Mouse (Mus musculus): Measurements from ENCODE around the gene Gosr2. TPM values are rescaled to one million over a fixed set of nuclear protein-coding genes. Genes with fewer than 3 reads are reported as not detected.

Gene Gosr2
- polyA plus RNA-seq, 1 experiment from 2014 or later = 97.2 TPM

GRCm38 (mm10) chr11:103656520-103656919, 41.2 kb downstream of the Gosr2 start:
- Histone ChIP-seq H3K9me3 (replicated peaks) (no peaks in the 10 kb centered on the region), H3K27ac (no peak overlapping the region), H3K4me3 (no peak overlapping the region), H3K27me3 (peaks cover 47% of the 10 kb centered on the region), H3K9ac (no peak overlapping the region), H3K4me1 (no peaks in the 10 kb centered on the region), H3K4me2 (replicated peaks) (no peak overlapping the region), H3K36me3 (no peaks in the 10 kb centered on the region)
- WGBS = 10% methylated on average over 3 of the region's 3 CpGs
- ATAC-seq (ENCODE audit: low FRiP score) = no peak

- Histone ChIP-seq H3K9me3 (replicated peaks) (no peaks in the 10 kb centered on the region), H3K4me3 (no peak overlapping the region), H3K9ac (no peak overlapping the region), H3K4me2 (replicated peaks) (no peak overlapping the region), H3K4me1 (peaks cover 12% of the 10 kb centered on the region), H3K27ac (no peak overlapping the region), H3K36me3 (no peaks in the 10 kb centered on the region), H3K27me3 (peaks cover 77% of the 10 kb centered on the region)
- 79% methylated on average over 10 of the region's 10 CpGs for WGBS
- no peak for ATAC-seq (ENCODE audit: low FRiP score)
Measured at GRCm38 (mm10) chr11:103653359-103653965, 44.2 kb downstream of the Gosr2 start.

GRCm38 (mm10) chr11:103651426-103651825, 46.3 kb downstream of the Gosr2 start:
- ATAC-seq (ENCODE audit: low FRiP score) = no peak
- Histone ChIP-seq H3K4me1 (peaks cover 12% of the 10 kb centered on the region), H3K9me3 (replicated peaks) (no peaks in the 10 kb centered on the region), H3K27ac (no peak overlapping the region), H3K36me3 (no peaks in the 10 kb centered on the region), H3K9ac (no peak overlapping the region), H3K4me2 (replicated peaks) (no peak overlapping the region), H3K27me3 (peaks cover 92% of the 10 kb centered on the region), H3K4me3 (no peak overlapping the region)
- WGBS = 82% methylated on average over 6 of the region's 6 CpGs

GRCm38 (mm10) chr11:103649983-103650493, 47.7 kb downstream of the Gosr2 start:
- 1% methylated on average over 37 of the region's 37 CpGs for WGBS
- ATAC-seq (ENCODE audit: low FRiP score) = no peak
- H3K36me3 ChIP-seq = no peaks in the 10 kb centered on the region
- H3K9ac ChIP-seq = no peak overlapping the region; the same call in 1 of the 2 replicates
- H3K27me3 ChIP-seq = peaks cover 88% of the 10 kb centered on the region
- peaks cover 12% of the 10 kb centered on the region for H3K4me1 ChIP-seq
- no peaks in the 10 kb centered on the region for H3K9me3 ChIP-seq (replicated peaks)
- peak overlapping the region; percentile 60 for H3K4me2 ChIP-seq (replicated peaks)
- no peak overlapping the region for H3K27ac ChIP-seq
- H3K4me3 ChIP-seq = peak overlapping the region; percentile 35

- H3K27me3 ChIP-seq = peaks cover 84% of the 10 kb centered on the region
- H3K4me3 ChIP-seq = peak within 1 kb of the TSS; percentile 35
- no peak within 1 kb of the TSS for H3K27ac ChIP-seq
- H3K4me1 ChIP-seq = peaks cover 12% of the 10 kb centered on the region
- no peaks in the 10 kb centered on the region for H3K36me3 ChIP-seq
- no peak for ATAC-seq (ENCODE audit: low FRiP score)
- 1% methylated on average over 65 of the region's 71 CpGs for WGBS
- H3K4me2 ChIP-seq (replicated peaks) = peak within 1 kb of the TSS; percentile 60
- peak within 1 kb of the TSS; percentile 8; the same call in 1 of the 2 replicates for H3K9ac ChIP-seq
- no peaks in the 10 kb centered on the region for H3K9me3 ChIP-seq (replicated peaks)
Measured at GRCm38 (mm10) chr11:103649301-103649982, 48.3 kb downstream of the Gosr2 start, which contains the start of gene Rprml. Rprml (plus strand) TSS chr11:103649570.

DNA sequence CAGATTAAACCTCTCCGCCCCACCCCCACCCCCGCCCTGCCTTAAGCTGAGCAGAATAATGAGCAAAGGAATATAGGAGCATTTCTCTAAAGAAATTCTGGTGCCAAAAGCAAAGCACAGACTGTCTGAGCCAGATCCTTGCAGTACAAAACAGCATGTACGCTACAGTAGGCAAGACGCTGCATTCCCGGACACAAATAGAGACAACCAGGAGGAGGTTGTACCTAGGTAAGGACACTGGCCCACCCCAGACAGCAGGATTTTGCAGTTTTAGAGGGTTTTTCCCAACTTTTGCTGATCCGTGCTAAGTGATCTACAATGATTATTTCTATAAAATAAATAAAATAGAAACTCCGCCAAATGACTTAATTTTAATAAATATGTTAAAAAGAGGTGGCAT, 49.0 kb downstream of the Gosr2 start:
- H3K9me3 ChIP-seq (replicated peaks) = no peaks in the 10 kb centered on the region
- peaks cover 12% of the 10 kb centered on the region for H3K4me1 ChIP-seq
- no peaks in the 10 kb centered on the region for H3K36me3 ChIP-seq
- H3K4me2 ChIP-seq (replicated peaks) = no peak overlapping the region
- ATAC-seq (ENCODE audit: low FRiP score) = no peak
- H3K27ac ChIP-seq = no peak overlapping the region
- H3K4me3 ChIP-seq = no peak overlapping the region
- WGBS = 24% methylated on average over 7 of the region's 7 CpGs
- peaks cover 76% of the 10 kb centered on the region for H3K27me3 ChIP-seq
- no peak overlapping the region for H3K9ac ChIP-seq

DNA sequence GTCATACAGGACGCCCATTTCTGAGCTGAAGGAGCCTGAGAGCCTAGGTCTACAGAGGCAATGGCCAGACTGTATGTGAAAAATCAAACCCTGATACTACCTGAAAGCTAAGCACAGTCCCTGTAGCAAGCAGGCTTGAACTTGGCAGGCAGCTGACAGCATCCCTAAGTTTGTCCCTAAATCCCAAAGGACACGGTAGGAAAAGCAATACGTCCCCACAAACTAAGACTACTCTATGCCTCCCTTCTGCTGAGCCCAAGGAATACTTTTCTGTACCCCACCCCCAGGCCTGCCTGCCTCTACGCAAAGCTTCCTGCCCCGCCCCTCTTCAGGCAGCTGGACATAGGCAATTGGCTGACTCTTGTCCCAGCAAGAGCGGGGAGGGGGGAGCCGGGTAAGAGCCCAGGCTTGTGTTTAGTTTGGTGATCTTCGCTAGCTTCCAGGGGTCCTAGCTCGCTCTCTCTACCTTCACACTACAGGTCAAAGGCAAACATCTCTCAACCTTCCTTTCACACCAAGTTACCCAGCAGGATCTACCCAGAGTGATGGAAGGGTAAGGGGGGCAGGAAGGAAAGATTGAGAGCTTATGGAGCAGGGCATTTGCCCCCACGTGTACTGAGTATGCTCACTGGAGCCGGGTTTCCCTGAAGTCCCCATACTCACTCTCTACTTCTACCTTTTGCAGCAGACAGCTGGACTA, 49.6 kb downstream of the Gosr2 start:
- 10% methylated on average over 11 of the region's 11 CpGs for WGBS
- Histone ChIP-seq H3K4me2 (replicated peaks) (no peak overlapping the region), H3K27me3 (peaks cover 70% of the 10 kb centered on the region), H3K36me3 (no peaks in the 10 kb centered on the region), H3K4me1 (peaks cover 12% of the 10 kb centered on the region), H3K9me3 (replicated peaks) (no peaks in the 10 kb centered on the region), H3K27ac (no peak overlapping the region), H3K9ac (no peak overlapping the region), H3K4me3 (no peak overlapping the region)
- ATAC-seq (ENCODE audit: low FRiP score) = no peak

DNA sequence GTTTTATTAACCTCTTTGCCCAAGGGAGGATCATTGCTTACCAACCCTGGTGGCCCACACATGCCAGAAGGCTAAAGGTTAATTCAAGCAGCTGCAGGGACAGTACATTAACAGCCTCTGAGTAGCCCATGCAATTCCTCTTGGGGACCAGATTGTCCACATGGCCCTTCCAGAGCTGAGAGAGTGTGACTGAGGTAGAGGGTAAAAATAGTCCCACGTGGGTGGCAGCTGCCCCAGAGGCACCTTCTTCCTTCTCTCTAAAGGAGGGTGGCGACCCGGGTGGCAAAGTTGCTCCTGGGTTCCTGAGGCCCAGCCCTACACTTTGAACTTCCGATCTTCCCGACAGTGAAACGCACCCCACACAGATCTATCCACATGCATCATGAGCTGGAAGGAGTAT, 51.4 kb downstream of the Gosr2 start:
- H3K4me3 ChIP-seq = no peak overlapping the region
- no peak overlapping the region for H3K9ac ChIP-seq
- peaks cover 12% of the 10 kb centered on the region for H3K4me1 ChIP-seq
- H3K27me3 ChIP-seq = peaks cover 52% of the 10 kb centered on the region
- H3K9me3 ChIP-seq (replicated peaks) = no peaks in the 10 kb centered on the region
- WGBS = 82% methylated on average over 6 of the region's 6 CpGs
- no peaks in the 10 kb centered on the region for H3K36me3 ChIP-seq
- no peak for ATAC-seq (ENCODE audit: low FRiP score)
- no peak overlapping the region for H3K4me2 ChIP-seq (replicated peaks)
- no peak overlapping the region for H3K27ac ChIP-seq

GRCm38 (mm10) chr11:103645731-103646130, 52.0 kb downstream of the Gosr2 start:
- H3K27me3 ChIP-seq = peaks cover 49% of the 10 kb centered on the region
- no peak overlapping the region for H3K4me2 ChIP-seq (replicated peaks)
- WGBS = 75% methylated on average over 8 of the region's 8 CpGs
- no peaks in the 10 kb centered on the region for H3K36me3 ChIP-seq
- ATAC-seq (ENCODE audit: low FRiP score) = no peak
- H3K27ac ChIP-seq = no peak overlapping the region
- H3K9me3 ChIP-seq (replicated peaks) = no peaks in the 10 kb centered on the region
- no peak overlapping the region for H3K4me3 ChIP-seq
- peaks cover 12% of the 10 kb centered on the region for H3K4me1 ChIP-seq
- no peak overlapping the region for H3K9ac ChIP-seq

- H3K9ac ChIP-seq = no peak overlapping the region
- no peak overlapping the region for H3K27ac ChIP-seq
- no peak for ATAC-seq (ENCODE audit: low FRiP score)
- no peak overlapping the region for H3K4me2 ChIP-seq (replicated peaks)
- no peaks in the 10 kb centered on the region for H3K36me3 ChIP-seq
- peaks cover 32% of the 10 kb centered on the region for H3K27me3 ChIP-seq
- 79% methylated on average over 9 of the region's 9 CpGs for WGBS
- no peaks in the 10 kb centered on the region for H3K4me1 ChIP-seq
- no peak overlapping the region for H3K4me3 ChIP-seq
- no peaks in the 10 kb centered on the region for H3K9me3 ChIP-seq (replicated peaks)
Measured at GRCm38 (mm10) chr11:103643211-103643610, 54.5 kb downstream of the Gosr2 start.

DNA sequence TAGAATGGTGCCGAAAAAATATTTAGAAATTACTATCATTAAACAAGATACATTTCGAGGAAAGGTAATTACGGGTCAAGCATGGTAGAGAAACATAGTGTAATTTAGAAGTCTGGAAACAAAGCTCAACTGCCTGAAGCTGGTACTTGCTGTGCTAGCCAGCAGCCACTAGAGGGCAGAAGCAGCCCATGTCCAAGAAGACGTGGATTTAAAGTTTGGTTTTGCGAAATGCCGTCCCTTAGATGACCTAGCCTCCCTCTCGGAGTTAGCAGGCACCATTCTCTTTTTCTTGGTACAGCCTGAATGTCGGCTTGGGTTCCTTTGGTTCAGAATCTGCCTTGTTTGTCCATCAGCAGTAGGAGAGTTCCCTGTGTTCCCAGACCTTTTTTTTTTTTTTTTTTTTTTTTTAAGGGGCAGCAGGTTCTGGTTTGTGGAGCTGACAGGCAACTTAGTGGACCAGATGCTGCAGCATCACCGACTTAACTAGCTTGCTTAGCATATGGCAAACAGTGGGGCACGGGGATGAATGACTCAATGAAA, 58.2 kb downstream of the Gosr2 start:
- WGBS = 3% methylated on average over 10 of the region's 10 CpGs
- Histone ChIP-seq H3K36me3 (no peaks in the 10 kb centered on the region), H3K27me3 (peaks cover 10% of the 10 kb centered on the region), H3K9ac (no peak overlapping the region), H3K4me1 (no peaks in the 10 kb centered on the region), H3K9me3 (replicated peaks) (no peaks in the 10 kb centered on the region), H3K27ac (no peak overlapping the region), H3K4me3 (no peak overlapping the region), H3K4me2 (replicated peaks) (peak overlapping the region; percentile 24; the same call in 1 of the 2 replicates)
- ATAC-seq (ENCODE audit: low FRiP score) = no peak

DNA sequence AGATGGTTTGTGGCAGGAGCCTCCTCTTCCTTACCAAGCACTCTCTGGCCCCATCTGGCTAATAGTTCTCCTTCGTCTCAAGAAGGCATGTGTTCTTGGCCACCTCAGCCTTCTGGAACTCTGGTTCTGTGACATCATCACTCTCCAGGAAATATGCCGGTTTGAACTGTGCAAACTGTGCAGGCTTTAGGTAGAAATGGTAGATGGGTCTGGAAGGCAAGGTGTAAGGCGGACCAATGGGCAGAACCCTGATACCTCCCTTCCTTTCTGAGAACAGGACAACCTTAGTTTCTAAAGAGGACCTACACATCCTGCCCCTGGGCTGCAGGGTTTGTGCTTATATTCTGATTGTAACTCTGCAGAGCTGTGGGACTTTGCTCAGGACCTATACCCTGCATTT, 58.9 kb downstream of the Gosr2 start, which contains the start of gene Lyzl6:
TSS of gene Lyzl6 (minus strand) at position 101 of the 400 bp plus-strand sequence.
- Histone ChIP-seq H3K9ac (no peak within 1 kb of the TSS), H3K27ac (no peak within 1 kb of the TSS), H3K4me1 (no peaks in the 10 kb centered on the region), H3K27me3 (peaks cover 10% of the 10 kb centered on the region), H3K9me3 (replicated peaks) (no peaks in the 10 kb centered on the region), H3K4me3 (no peak within 1 kb of the TSS), H3K4me2 (replicated peaks) (peak within 1 kb of the TSS; percentile 24; the same call in 1 of the 2 replicates), H3K36me3 (no peaks in the 10 kb centered on the region)
- WGBS = 85% methylated on average over 3 of the region's 3 CpGs
- ATAC-seq (ENCODE audit: low FRiP score) = no peak

Data from hindbrain, embryonic 12.5 days (tissue).